Mouse (Mus musculus): Measurements from ENCODE around the gene Apol6.

DNA sequence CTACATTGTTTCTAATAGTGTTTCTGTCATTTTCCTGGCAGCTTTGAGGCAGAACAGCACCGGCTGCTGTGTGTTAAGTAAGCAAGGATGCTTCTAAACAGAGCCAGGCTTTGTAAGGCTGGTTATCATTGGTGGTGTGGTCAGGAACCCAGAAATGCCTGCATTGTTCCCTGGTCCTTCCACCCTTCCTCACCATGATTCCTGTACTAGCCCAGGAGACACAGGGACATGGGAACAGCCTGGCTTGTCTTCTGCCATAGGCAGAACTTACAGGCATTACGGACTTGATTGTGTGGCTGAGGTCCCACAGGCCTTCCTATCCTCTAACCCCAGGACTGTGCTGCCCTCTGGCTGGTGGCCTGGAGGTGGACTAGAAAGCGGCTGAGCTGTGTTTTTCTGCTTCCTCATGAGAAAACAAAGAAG lies 23.9 kb downstream of the Apol6 start:
- peak; percentile 64 for TF ChIP-seq CTCF (IDR thresholded peaks at IDR 0.05; ENCODE audit: low read depth)
- TF ChIP-seq EP300 (IDR thresholded peaks at IDR 0.05; ENCODE audit: low read depth) = no peak
